Mouse (Mus musculus): ENCODE data around the gene Vmn2r101. TPM values are rescaled to one million over a fixed set of nuclear protein-coding genes. Genes with fewer than 3 reads are reported as not detected.

Vmn2r101 gene
- polyA plus RNA-seq (2015; fragmentation: Nextera tagmentation; extraction: Ambion mirVana), result not detected in 2 replicates

DNA sequence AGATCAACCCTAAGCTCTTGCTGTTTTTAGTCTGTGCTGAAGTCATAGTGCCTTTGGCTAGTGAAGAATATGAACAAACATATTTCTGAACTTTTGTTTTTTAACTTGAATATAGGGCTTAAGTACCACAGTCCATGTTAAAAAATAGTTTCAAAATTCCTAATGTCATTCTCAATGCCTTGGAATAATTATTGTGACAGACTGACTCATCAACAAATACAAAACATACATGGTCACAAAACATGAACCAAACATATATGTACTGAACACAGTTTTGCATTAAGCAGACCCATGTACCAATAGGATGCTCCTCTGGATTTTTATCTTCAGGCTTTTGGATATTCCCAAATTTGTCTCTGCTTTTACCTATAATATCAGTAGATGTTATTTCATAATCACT lies at the start of gene Vmn2r101:
Vmn2r101 (plus strand) TSS at position 301 of the 400 bp plus-strand sequence.
- Histone ChIP-seq H3K4me2 (replicated peaks; ENCODE audit: low read depth, low read length) (no peak within 1 kb of the TSS), H3K9me3 (ENCODE audit: low read length) (no peaks in the 10 kb centered on the region), H3K4me1 (ENCODE audit: insufficient read depth, low read depth, low read length) (no peaks in the 10 kb centered on the region), H3K9ac (replicated peaks; ENCODE audit: low read depth) (no peak within 1 kb of the TSS), H3K36me3 (ENCODE audit: insufficient read depth, low read length) (no peaks in the 10 kb centered on the region), H3K27ac (ENCODE audit: low read length) (no peak within 1 kb of the TSS), H3K4me3 (ENCODE audit: low read depth, low read length) (no peak within 1 kb of the TSS), H3K27me3 (replicated peaks; ENCODE audit: insufficient read depth, low read length) (no peaks in the 10 kb centered on the region)
- ATAC-seq (no peak), DNase-seq (ENCODE audit: low spot score) (no peak)
- no peak for TF ChIP-seq CTCF (IDR thresholded peaks at IDR 0.05)
- no peak for TF ChIP-seq EP300 (IDR thresholded peaks at IDR 0.05)

DNA sequence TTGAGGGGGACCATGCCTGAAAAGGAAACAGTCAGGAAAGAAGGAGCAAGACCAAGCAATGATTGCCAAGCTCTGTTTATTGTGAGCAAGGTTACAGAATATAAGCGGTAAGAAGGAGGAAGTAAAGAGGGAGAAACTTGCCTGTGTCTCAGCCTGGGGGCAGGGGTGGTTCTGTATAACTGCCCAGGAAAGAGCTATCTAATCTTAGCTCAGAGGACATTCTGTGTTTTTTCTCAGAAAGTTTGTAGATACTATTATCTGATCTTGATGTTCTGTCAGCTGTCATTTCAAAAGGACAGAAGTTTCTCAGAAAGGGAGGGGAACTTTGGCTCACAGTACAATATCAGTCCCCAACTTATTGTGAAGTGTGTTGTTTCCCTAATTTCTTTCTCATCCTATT lies 52.3 kb downstream of the Vmn2r101 start:
- H3K27ac ChIP-seq (ENCODE audit: low read length), result no peak overlapping the region
- ATAC-seq, result no peak
- no peaks in the 10 kb centered on the region for H3K27me3 ChIP-seq (replicated peaks; ENCODE audit: insufficient read depth, low read length)
- no peaks in the 10 kb centered on the region for H3K36me3 ChIP-seq (ENCODE audit: insufficient read depth, low read length)
- no peak for TF ChIP-seq EP300 (IDR thresholded peaks at IDR 0.05)
- no peak for TF ChIP-seq CTCF (IDR thresholded peaks at IDR 0.05)
- WGBS, result 85% methylated on average over 1 of the region's 1 CpGs
- no peak overlapping the region for H3K4me3 ChIP-seq (ENCODE audit: low read depth, low read length)
- H3K9ac ChIP-seq (replicated peaks; ENCODE audit: low read depth), result no peak overlapping the region
- no peak for DNase-seq (ENCODE audit: low spot score)
- no peaks in the 10 kb centered on the region for H3K4me1 ChIP-seq (ENCODE audit: insufficient read depth, low read depth, low read length)
- H3K9me3 ChIP-seq (ENCODE audit: low read length), result peaks cover 11% of the 10 kb centered on the region; the same call in 1 of the 2 replicates
- no peak overlapping the region for H3K4me2 ChIP-seq (replicated peaks; ENCODE audit: low read depth, low read length)

DNA sequence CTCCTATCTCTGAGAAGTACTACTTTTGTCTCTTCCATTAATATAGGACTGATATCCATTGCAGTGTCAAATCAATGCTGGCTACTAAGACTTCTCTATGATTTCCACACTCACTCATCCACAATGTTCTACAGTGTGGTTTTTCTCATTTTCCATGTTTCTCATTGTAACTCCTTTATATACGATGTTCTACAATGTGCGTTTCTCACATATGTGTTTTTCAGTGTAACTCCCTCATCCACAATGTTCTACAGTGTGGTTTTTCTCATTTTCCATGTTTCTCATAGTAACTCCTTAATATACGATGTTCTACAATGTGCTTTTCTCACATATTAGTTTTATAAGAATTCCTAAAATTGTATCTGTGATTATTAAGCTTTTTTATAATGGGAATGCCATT lies 81.4 kb downstream of the Vmn2r101 start:
- Histone ChIP-seq H3K4me2 (replicated peaks; ENCODE audit: low read depth, low read length) (no peak overlapping the region), H3K4me3 (ENCODE audit: low read depth, low read length) (no peak overlapping the region), H3K9ac (replicated peaks; ENCODE audit: low read depth) (no peak overlapping the region), H3K9me3 (ENCODE audit: low read length) (no peaks in the 10 kb centered on the region), H3K27me3 (replicated peaks; ENCODE audit: insufficient read depth, low read length) (no peaks in the 10 kb centered on the region), H3K36me3 (ENCODE audit: insufficient read depth, low read length) (no peaks in the 10 kb centered on the region), H3K4me1 (ENCODE audit: insufficient read depth, low read depth, low read length) (no peaks in the 10 kb centered on the region), H3K27ac (ENCODE audit: low read length) (no peak overlapping the region)
- 66% methylated on average over 3 of the region's 3 CpGs for WGBS
- ATAC-seq, result no peak
- TF ChIP-seq EP300 (IDR thresholded peaks at IDR 0.05), result no peak
- TF ChIP-seq CTCF (IDR thresholded peaks at IDR 0.05), result no peak
- DNase-seq (ENCODE audit: low spot score), result no peak

DNA sequence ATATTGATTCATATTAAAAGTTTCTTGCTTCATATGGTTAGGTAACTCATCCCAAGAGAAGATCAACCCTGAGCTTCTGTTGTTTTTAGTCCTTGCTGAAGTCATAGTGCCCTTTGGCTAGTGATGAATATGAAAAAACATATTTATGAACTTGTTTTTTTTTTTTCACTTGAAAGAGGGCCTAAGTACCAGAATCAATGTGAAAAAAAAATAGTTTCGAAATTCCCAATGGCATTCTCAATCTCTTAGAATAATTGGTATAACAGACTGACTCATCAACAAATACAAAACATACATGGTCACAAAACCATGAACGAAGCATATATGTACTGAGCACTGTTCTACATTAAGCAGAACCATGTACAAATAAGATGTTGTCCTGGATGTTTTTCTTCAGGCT lies 83.0 kb downstream of the Vmn2r101 start, which contains the start of gene Vmn2r102:
Vmn2r102 (plus strand) TSS at position 301 of the 400 bp plus-strand sequence.
- no peaks in the 10 kb centered on the region for H3K9me3 ChIP-seq (ENCODE audit: low read length)
- ATAC-seq, result no peak
- H3K4me1 ChIP-seq (ENCODE audit: insufficient read depth, low read depth, low read length), result no peaks in the 10 kb centered on the region
- no peak for DNase-seq (ENCODE audit: low spot score)
- no peak within 1 kb of the TSS for H3K4me2 ChIP-seq (replicated peaks; ENCODE audit: low read depth, low read length)
- H3K36me3 ChIP-seq (ENCODE audit: insufficient read depth, low read length), result no peaks in the 10 kb centered on the region
- 58% methylated on average over 2 of the region's 2 CpGs for WGBS
- no peak for TF ChIP-seq CTCF (IDR thresholded peaks at IDR 0.05)
- TF ChIP-seq EP300 (IDR thresholded peaks at IDR 0.05), result no peak
- H3K27ac ChIP-seq (ENCODE audit: low read length), result no peak within 1 kb of the TSS
- no peaks in the 10 kb centered on the region for H3K27me3 ChIP-seq (replicated peaks; ENCODE audit: insufficient read depth, low read length)
- H3K9ac ChIP-seq (replicated peaks; ENCODE audit: low read depth), result no peak within 1 kb of the TSS
- no peak within 1 kb of the TSS for H3K4me3 ChIP-seq (ENCODE audit: low read depth, low read length)

Other genes starting within 250 kb of the Vmn2r101 start
- gene Vmn2r99, start 215.3 kb upstream of the Vmn2r101 start, polyA plus RNA-seq (2015; fragmentation: Nextera tagmentation; extraction: Ambion mirVana), result not detected in 2 replicates
- not detected in 2 replicates for gene Vmn2r100, start 72.5 kb upstream of the Vmn2r101 start, polyA plus RNA-seq (2015; fragmentation: Nextera tagmentation; extraction: Ambion mirVana)
- gene Vmn2r102, start 83.1 kb downstream of the Vmn2r101 start, polyA plus RNA-seq (2015; fragmentation: Nextera tagmentation; extraction: Ambion mirVana), result not detected in 2 replicates
- not detected in 2 replicates for gene Vmn2r103, start 196.1 kb downstream of the Vmn2r101 start, polyA plus RNA-seq (2015; fragmentation: Nextera tagmentation; extraction: Ambion mirVana)